Mouse (Mus musculus) embryonic facial prominence, embryonic 14.5 days (tissue): ENCODE measurements around the gene Rnase9. TPM values are rescaled to one million over a fixed set of nuclear protein-coding genes. Genes with fewer than 3 reads are reported as not detected.
A peak's percentile ranks its signal among the peaks of the same experiment; 100 is the strongest.

ENCODE experiments used
- ATAC-seq: fragments of 200-750 bp; cut with Nextera tagmentation; 2 replicates; pipeline ENCODE4 v1.8.0; 2017; ENCODE audit warnings: low read depth, moderate number of reproducible peaks, moderate TSS enrichment
- DNase-seq: peaks from one replicate; pipeline ENCODE4 v3.0.0-alpha.2; 2015; ENCODE audit warnings: low spot score
- H3K27ac ChIP-seq: fragments of 300-500 bp; sonication (generic); replicated peaks from 2 replicates; pipeline ENCODE4 v1.5.1; 2014; ENCODE audit warnings: low read depth, mild to moderate bottlenecking, low read length, moderate library complexity
- H3K27me3 ChIP-seq: fragments of 300-500 bp; sonication (generic); replicated peaks from 2 replicates; pipeline ENCODE4 v1.6.1; 2014; ENCODE audit warnings: low read length; ENCODE audit not compliant: control insufficient read depth, insufficient read depth
- H3K36me3 ChIP-seq: fragments of 300-500 bp; sonication (generic); 2 replicates; pipeline ENCODE4 v1.6.1; 2014; ENCODE audit warnings: low read length, mixed read lengths; ENCODE audit not compliant: control insufficient read depth, insufficient read depth
- H3K4me1 ChIP-seq: fragments of 300-500 bp; sonication (generic); 2 replicates; pipeline ENCODE4 v1.6.1; 2014; ENCODE audit warnings: antibody characterized with exemption, low read length; ENCODE audit not compliant: control insufficient read depth, insufficient read depth
- H3K4me2 ChIP-seq: fragments of 300-500 bp; sonication (generic); 2 replicates; pipeline ENCODE4 v1.6.1; 2014; ENCODE audit warnings: low read depth, mild to moderate bottlenecking, low read length, moderate library complexity, mixed read lengths
- H3K4me3 ChIP-seq: fragments of 300-500 bp; sonication (generic); 2 replicates; pipeline ENCODE4 v1.5.1; 2014; ENCODE audit warnings: low read depth, mild to moderate bottlenecking, low read length
- H3K9ac ChIP-seq: fragments of 300-500 bp; sonication (generic); 2 replicates; pipeline ENCODE4 v1.6.1; 2014; ENCODE audit warnings: low read depth, mild to moderate bottlenecking, low read length, moderate library complexity, mixed read lengths
- H3K9me3 ChIP-seq: fragments of 300-500 bp; sonication (generic); 2 replicates; pipeline ENCODE4 v1.6.1; 2016; ENCODE audit warnings: low read length; ENCODE audit not compliant: control insufficient read depth
- WGBS: fragments of 180-500 bp; shearing (Covaris S2); extraction: QIAGEN DNeasy Blood & Tissue Kit; methylation state at CpG from one replicate; pipeline ENCODE4 v1.1.7; 2014; 5-methylcytosine and 5-hydroxymethylcytosine counted together
- polyA plus RNA-seq: library from polyadenylated mRNA; unstranded; fragments of >200 nt; fragmentation: Nextera tagmentation; extraction: Ambion mirVana; gene quantifications from 2 replicates; pipeline ENCODE4 v1.2.1, GENCODE M21; 2014

Rnase9 gene
- polyA plus RNA-seq, 1 experiment from 2014 or later: not detected

- H3K4me3 ChIP-seq: peak overlapping the region; percentile 44
- H3K27me3 ChIP-seq: peaks cover 4% of the 10 kb centered on the region; the same call in 1 of the 2 replicates
- 8% methylated on average over 7 of the region's 7 CpGs for WGBS
- peak overlapping the region; percentile 62 for H3K4me2 ChIP-seq
- H3K4me1 ChIP-seq: no peaks in the 10 kb centered on the region
- no peaks in the 10 kb centered on the region for H3K36me3 ChIP-seq
- H3K9me3 ChIP-seq: no peaks in the 10 kb centered on the region
- ATAC-seq (no peak), DNase-seq (no peak)
- no peak overlapping the region for H3K27ac ChIP-seq
- H3K9ac ChIP-seq: peak overlapping the region; percentile 47
These were observed 42.1 kb upstream of the Rnase9 start for GRCm38 (mm10) chr14:51083805-51084204.

GRCm38 (mm10) chr14:51082599-51083581 is 41.2 kb upstream of the Rnase9 start:
- 2% methylated on average over 40 of the region's 40 CpGs for WGBS
- Histone ChIP-seq H3K27ac (no peak overlapping the region), H3K4me2 (peak overlapping the region; percentile 62), H3K9ac (peak overlapping the region; percentile 47), H3K27me3 (peaks cover 4% of the 10 kb centered on the region; the same call in 1 of the 2 replicates), H3K36me3 (no peaks in the 10 kb centered on the region), H3K4me3 (peak overlapping the region; percentile 44), H3K9me3 (no peaks in the 10 kb centered on the region), H3K4me1 (no peaks in the 10 kb centered on the region)
- ATAC-seq: peak; percentile 73
- peak; percentile 70 for DNase-seq

GRCm38 (mm10) chr14:51081035-51081434 is 39.4 kb upstream of the Rnase9 start:
- Histone ChIP-seq H3K4me1 (no peaks in the 10 kb centered on the region), H3K9ac (no peak overlapping the region), H3K27ac (no peak overlapping the region), H3K4me2 (no peak overlapping the region), H3K9me3 (no peaks in the 10 kb centered on the region), H3K36me3 (no peaks in the 10 kb centered on the region), H3K4me3 (no peak overlapping the region), H3K27me3 (peaks cover 4% of the 10 kb centered on the region; the same call in 1 of the 2 replicates)
- WGBS: 83% methylated on average over 2 of the region's 2 CpGs
- no peak for ATAC-seq
- DNase-seq: no peak

DNA sequence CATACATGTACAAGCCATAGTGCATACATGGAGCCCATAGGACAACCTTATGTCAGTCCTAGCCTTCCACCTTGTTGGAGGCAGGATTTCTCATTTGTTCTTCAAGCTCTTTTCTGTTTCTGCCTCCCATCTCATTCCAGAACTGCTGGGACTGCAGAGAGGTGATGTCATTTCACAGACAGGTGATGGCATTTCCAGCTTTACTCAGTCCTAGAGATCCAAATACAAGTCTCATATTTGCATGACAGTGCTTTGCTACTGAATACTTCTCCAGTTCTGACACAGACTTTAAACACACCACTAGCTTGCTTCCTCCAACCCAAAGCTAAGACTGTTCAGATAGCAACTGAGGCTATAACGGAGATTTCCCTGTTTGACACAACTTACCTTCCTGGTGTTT is 37.5 kb upstream of the Rnase9 start:
- DNase-seq (no peak), ATAC-seq (no peak)
- H3K4me1 ChIP-seq: no peaks in the 10 kb centered on the region
- H3K27me3 ChIP-seq: peaks cover 4% of the 10 kb centered on the region; the same call in 1 of the 2 replicates
- no peak overlapping the region for H3K27ac ChIP-seq
- H3K9me3 ChIP-seq: no peaks in the 10 kb centered on the region
- no peaks in the 10 kb centered on the region for H3K36me3 ChIP-seq
- no peak overlapping the region for H3K4me2 ChIP-seq
- H3K9ac ChIP-seq: no peak overlapping the region
- 87% methylated on average over 1 of the region's 1 CpGs for WGBS
- no peak overlapping the region for H3K4me3 ChIP-seq

GRCm38 (mm10) chr14:51074335-51074734 is 32.7 kb upstream of the Rnase9 start, which contains the start of gene Olfr750:
Olfr750 (minus strand) TSS chr14:51074435.
- ATAC-seq (no peak), DNase-seq (no peak)
- no peaks in the 10 kb centered on the region for H3K9me3 ChIP-seq
- no peak within 1 kb of the TSS for H3K4me3 ChIP-seq
- no peak within 1 kb of the TSS for H3K4me2 ChIP-seq
- H3K9ac ChIP-seq: no peak within 1 kb of the TSS
- no peaks in the 10 kb centered on the region for H3K4me1 ChIP-seq
- no peak within 1 kb of the TSS for H3K27ac ChIP-seq
- H3K27me3 ChIP-seq: no peaks in the 10 kb centered on the region
- WGBS: 82% methylated on average over 3 of the region's 3 CpGs
- no peaks in the 10 kb centered on the region for H3K36me3 ChIP-seq

DNA sequence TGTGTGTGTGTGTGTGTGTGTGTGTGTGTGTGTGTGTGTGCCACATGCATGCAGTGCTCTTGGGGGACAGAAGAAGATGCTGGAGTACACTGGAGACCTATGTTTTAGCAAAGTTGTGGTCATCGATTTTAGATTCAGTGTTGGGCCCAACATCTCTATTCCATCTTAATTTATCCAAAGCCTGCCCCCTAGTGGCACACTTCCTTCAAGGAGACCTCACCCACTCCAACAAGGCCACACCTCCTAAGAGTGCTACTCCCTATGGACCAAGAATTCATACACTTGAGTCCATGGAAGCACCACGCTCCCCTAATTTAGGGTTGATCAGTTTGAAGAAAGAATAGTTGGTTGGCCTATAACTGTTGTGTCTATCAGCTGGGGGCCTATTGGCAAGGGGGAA is 27.9 kb upstream of the Rnase9 start:
- no peaks in the 10 kb centered on the region for H3K36me3 ChIP-seq
- no peak overlapping the region for H3K27ac ChIP-seq
- 85% methylated on average over 2 of the region's 2 CpGs for WGBS
- H3K4me2 ChIP-seq: no peak overlapping the region
- H3K4me3 ChIP-seq: no peak overlapping the region
- H3K27me3 ChIP-seq: no peaks in the 10 kb centered on the region
- H3K9me3 ChIP-seq: no peaks in the 10 kb centered on the region
- no peak overlapping the region for H3K9ac ChIP-seq
- ATAC-seq: no peak
- DNase-seq: no peak
- H3K4me1 ChIP-seq: no peaks in the 10 kb centered on the region

DNA sequence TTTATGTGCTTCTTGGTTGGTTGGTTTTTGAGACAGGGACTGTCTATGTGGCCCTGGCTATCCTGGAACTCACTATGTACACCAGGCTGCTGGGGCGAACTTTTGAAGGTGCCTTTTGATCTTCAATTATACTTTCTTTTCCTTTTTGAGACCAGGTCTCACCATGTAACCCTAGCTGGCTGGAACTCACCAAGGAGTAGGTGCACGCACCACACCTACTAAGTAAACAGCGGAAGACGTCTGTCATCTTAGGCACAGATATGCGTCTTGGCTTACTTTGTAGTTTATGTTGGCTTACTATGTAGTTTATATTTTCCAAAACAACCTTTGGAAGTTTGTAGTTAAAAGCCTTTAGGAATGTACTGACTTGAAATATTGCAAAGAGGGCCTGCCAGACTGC is 27.3 kb upstream of the Rnase9 start:
- ATAC-seq: no peak
- Histone ChIP-seq H3K27ac (no peak overlapping the region), H3K4me3 (no peak overlapping the region), H3K4me1 (no peaks in the 10 kb centered on the region), H3K4me2 (no peak overlapping the region), H3K36me3 (no peaks in the 10 kb centered on the region), H3K9me3 (no peaks in the 10 kb centered on the region), H3K27me3 (no peaks in the 10 kb centered on the region), H3K9ac (no peak overlapping the region)
- WGBS: 81% methylated on average over 5 of the region's 5 CpGs
- DNase-seq: no peak

DNA sequence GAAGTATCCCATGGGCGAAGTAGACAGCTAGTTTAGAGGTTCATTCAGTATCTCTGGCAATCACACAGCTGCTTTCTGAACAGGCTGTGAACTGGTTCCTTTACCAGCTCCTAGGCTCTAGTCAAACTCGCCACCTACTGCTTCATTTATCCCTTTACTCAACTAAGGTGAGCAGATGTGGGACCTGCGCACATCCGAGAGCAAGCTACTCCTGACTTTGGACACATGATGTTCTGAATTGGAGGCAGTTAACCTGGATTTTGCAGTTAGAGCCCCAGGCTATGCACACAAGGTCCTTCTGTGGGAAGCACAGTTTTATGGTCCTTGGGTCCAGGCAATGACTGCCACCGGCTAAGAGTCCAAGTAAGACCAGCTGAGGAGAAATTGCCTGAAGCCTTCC is 19.1 kb upstream of the Rnase9 start:
- H3K9ac ChIP-seq: no peak overlapping the region
- 90% methylated on average over 5 of the region's 5 CpGs for WGBS
- no peaks in the 10 kb centered on the region; the same call in 1 of the 2 replicates for H3K4me1 ChIP-seq
- no peak overlapping the region for H3K4me2 ChIP-seq
- H3K9me3 ChIP-seq: no peaks in the 10 kb centered on the region
- no peak overlapping the region for H3K27ac ChIP-seq
- H3K4me3 ChIP-seq: no peak overlapping the region
- no peaks in the 10 kb centered on the region for H3K27me3 ChIP-seq
- DNase-seq (no peak), ATAC-seq (no peak)
- no peaks in the 10 kb centered on the region for H3K36me3 ChIP-seq
